Mouse (Mus musculus) left cerebral cortex, postnatal 25 days (tissue): ENCODE measurements around the gene Sync. TPM values are rescaled to one million over a fixed set of nuclear protein-coding genes. Genes with fewer than 3 reads are reported as not detected.

ENCODE experiments used
- DNase-seq, 2 experiments: peaks; one replicate each; pipeline ENCODE4 v3.0.0; 2022; ENCODE audit warnings: low spot score in 2 of 2, mixed read lengths in 1 of 2
- intact Hi-C: fragments of 180-260 bp; cut with DNase I; formaldehyde crosslinking; loops from one replicate; pipeline ENCODE4 v1.15.1; 2025
- total RNA-seq, 2 experiments: library from RNA; stranded (reverse); gene quantifications; 2 replicates each; pipeline ENCODE4 v1.2.3; 2021

The Sync gene
- total RNA-seq = 1 to 10 TPM; 1.4 to 1.6 TPM

GRCm38 (mm10) chr4:129287472-129287981, at the start of gene Sync:
TSS of gene Sync (plus strand) at chr4:129287617.
- DNase-seq = no peak
- intact Hi-C loops = no loop called here

- peak in 1 of 2 experiments; percentile 40 for DNase-seq
- intact Hi-C loops = loop anchor here (2.0 kb wide), 1 partner anchor 25 kb away; no protein-coding TSS in a partner anchor
Measured at GRCm38 (mm10) chr4:129237843-129238441, 49.5 kb upstream of the Sync start.

DNA sequence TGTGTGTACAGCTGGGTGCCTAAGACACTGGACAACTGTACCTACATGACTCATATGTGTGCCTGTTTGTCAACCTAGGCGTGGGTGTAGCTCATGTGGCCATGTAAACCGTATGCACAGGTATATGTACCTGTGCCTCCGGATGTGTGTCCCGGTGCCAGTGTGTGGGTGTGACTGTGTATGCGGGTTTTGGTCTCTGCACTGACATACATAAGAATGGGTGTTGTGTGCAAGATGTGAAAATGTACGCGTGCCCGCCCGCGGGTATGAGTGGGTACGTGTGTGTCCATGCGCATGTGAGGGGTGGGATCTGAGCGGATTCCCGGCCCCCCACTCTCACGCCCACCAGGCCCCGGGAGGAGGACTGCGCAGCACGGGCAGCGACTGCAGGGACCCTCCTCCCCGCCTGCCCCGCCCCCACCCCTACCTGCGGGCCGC, 48.8 kb upstream of the Sync start:
- peak; percentile 42 to 51 for DNase-seq
- intact Hi-C loops = loop anchor here (2.0 kb wide), 1 partner anchor 24 kb away; no protein-coding TSS in a partner anchor

DNA sequence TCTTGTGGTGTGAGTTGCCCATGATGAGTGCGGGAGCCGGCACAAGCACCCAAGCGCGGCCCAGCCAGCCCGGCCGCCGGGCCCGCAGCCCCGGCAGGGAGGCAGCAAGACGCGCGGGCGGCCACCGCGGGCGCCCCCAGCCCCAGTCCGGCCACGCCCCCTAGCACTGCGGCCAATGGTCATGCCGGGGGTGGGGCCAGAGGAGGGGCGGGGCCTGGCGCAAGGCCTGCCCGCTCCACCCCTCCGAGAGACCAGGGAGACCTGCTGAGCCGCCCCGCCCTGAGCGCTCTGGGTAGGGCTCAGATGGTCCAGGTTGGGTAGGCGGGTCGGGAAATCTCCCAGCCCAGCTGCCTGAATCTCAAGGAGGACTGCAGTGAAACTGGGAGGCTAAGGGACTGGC, 48.3 kb upstream of the Sync start:
- DNase-seq = peak; percentile 67 to 81
- intact Hi-C loops = loop anchor here (2.0 kb wide), 1 partner anchor 24 kb away; no protein-coding TSS in a partner anchor

GRCm38 (mm10) chr4:129241898-129242297, 45.5 kb upstream of the Sync start:
- intact Hi-C loops = no loop called here
- DNase-seq = no peak

DNA sequence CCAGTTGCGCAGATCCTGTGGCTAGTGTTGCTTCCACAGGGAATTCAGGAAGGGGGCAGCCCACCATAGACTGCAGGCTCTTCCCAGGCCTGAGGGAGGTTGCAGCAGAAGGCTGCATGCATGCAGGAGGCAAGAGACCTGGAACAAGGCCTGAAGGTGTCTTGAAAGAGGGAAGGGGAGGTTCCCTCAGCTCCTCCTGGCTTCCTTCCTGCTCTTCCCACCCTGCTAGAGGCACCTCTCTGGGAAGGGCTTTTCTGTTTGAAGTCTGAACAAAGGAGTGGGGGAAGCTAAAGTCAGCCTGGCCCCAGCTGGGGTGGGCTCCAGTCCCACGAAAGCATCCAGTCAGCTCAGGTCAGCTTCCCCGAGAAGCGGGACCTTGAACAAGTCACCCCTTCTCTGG, 45.1 kb upstream of the Sync start:
- intact Hi-C loops = no loop called here
- no peak for DNase-seq

GRCm38 (mm10) chr4:129242761-129243160, 44.7 kb upstream of the Sync start:
- no peak for DNase-seq
- intact Hi-C loops = no loop called here

DNA sequence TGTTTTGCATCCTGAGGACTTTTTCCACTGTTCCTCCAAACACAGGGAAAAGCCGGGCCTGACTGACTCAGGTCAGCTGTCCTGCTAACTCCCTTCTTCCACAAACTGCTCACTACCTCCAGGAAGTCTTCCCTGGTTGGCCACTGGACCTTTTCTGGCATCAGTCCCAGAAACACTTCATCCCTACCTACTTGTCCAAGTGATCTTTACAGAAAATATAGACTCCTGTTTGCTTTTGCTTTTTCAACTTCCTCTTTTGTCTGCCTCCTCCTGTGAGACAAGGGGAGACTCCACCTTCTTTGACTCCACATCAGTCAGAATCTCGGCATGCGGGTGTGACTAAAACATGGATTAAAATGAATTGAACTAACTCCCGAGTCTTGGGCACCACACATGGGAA, 42.6 kb upstream of the Sync start:
- intact Hi-C loops = no loop called here

GRCm38 (mm10) chr4:129246360-129247301, 40.8 kb upstream of the Sync start:
- intact Hi-C loops = no loop called here

More for the DNA sequence above, 42.6 kb upstream of the Sync start:
- no peak for DNase-seq

DNA sequence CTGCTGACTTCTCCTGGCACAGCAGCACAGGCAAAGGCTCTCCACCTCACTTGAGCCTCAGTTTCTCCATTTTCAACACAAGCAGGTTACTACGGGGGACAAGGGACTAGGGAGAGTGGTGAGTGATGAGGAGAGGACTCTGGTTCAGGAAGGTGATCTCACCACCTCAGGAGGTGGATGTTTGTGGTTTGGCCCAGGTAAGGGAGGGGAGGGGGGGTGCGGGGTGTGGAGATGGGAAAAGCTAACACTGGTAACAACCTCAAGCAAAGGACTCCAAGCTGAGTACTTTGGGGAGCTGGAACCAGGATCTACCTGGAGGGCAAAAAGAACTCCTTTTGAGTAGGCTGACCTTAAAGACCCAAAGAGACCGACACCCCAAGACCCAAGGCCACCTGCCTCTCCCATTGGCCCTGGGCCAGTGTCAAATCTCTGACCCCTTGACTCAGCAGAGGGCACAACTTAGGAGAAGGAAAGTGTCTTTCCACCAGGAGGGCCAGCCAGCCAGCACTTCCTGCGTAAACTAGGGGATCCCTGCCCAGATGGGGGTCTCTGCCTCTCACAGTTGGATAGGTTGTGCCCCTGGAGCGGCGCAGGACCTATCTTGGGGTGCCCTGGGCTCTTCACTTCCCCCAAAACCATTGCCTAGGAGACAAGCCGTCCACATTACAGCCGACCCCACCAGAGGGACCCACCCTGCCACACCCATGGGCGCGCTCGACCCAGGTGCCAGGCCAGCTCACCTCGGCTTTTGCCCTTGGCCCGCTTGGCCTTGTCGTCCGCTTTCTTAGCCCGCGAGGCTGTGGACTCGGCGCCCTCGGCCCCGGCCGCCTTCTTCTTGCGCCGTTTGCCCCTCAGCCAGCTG, 39.8 kb upstream of the Sync start:
- no peak for DNase-seq
- intact Hi-C loops = no loop called here

More at GRCm38 (mm10) chr4:129246360-129247301, 40.8 kb upstream of the Sync start:
- DNase-seq = no peak

DNA sequence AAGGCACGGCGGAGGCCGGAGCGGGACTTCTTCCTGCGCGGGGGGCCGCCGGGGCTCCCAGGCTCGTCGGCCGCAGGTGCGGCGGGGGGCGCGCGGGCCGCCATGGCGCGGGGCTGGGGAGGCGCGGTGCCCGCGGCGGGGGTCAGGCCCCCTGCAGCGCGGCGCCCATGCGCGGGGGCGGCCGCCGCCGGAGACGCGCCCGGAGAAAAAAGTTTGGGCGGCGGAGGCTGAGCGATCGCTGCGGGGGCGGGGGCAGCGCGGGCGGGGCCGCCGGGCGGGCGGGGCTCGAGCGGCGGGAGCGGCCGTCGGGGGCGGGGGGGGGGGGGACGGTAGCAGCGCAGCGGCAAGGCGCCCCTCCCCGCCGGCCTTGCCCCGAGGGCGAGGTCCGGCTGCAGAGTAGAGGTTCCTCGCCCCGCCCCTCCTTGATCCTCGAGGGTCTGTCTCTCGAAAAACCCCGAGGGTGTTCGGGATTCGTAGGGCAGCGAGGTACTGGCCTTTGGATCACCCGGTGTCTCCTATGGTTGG, 39.1 kb upstream of the Sync start:
- intact Hi-C loops = no loop called here
- DNase-seq = no peak

- no peak for DNase-seq
- intact Hi-C loops = no loop called here
Measured at GRCm38 (mm10) chr4:129249288-129249687, 38.1 kb upstream of the Sync start.

DNA sequence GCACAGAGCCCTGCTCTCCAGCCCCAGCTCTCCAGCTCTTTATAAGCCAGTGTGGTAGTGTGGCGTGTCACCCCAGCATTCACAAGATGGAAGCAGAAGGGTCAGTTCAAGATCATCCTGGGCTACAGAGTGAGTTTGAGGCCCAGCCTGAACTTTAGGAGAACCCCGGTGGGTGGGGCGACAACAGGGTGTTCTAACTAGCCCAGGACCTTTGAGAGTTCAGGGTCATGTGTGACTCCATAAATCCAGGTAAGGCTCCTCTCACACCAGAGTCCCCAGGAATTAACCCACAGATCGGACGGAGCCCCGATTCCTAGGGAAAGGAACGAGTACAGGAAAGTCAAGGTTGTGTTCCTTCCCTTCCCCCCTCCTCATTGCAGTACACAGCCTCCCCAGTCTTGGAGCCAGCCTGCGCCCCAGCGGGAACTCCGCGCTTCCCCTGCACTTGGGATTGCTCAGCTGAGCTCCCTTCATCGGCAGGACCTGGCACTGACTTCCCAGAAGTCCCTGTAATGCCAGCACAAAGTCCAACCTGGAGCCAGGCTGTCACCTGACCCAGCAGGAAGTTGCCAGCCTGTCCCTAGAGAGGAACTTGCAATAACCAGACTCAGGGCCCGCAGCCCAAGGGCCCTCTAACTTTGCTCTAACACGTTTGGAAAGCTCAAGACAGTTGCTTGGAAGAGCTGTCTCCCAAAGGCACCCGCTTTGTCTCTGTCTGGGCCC, 36.5 kb upstream of the Sync start:
- no peak for DNase-seq
- intact Hi-C loops = no loop called here

GRCm38 (mm10) chr4:129251482-129252125, 35.8 kb upstream of the Sync start:
- intact Hi-C loops = no loop called here
- DNase-seq = no peak

DNA sequence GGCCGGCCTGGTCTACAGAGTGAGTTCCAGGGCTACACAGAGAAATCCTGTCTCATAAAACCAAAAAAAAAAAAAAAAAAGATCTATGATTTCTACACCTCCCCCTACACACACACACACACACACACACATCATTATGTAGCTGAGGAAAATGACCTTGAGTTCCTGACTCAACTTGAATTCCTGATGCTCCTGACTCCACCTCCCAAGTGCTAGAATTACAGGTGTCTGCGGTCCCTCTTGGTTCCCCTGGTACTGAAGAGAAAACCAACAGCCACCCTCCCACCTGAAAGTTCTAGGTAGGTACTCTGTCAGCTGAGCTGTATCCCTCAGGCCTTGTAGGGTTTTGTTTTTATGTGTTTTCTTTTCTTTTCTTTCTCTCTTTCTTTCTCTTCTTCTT, 34.9 kb upstream of the Sync start:
- no peak for DNase-seq
- intact Hi-C loops = no loop called here

DNA sequence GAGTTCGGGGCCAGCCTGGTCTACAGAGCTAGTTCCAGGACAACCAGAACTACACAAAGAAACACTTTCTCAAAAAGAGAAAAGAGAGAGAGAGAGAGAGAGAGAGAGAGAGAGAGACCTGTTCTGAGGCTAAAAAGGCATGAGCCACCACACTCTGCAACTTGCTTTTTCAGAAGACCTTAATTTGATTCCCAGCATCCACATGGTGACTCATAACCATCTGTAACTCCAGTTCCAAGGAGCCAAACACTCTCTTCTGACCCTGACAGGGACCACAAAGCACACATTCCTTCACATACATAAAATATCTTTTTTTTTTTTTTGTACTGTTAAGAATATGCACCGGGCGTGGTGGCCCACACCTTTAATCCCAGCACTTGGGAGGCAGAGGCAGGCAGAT, 32.8 kb upstream of the Sync start:
- no peak for DNase-seq
- intact Hi-C loops = no loop called here

DNA sequence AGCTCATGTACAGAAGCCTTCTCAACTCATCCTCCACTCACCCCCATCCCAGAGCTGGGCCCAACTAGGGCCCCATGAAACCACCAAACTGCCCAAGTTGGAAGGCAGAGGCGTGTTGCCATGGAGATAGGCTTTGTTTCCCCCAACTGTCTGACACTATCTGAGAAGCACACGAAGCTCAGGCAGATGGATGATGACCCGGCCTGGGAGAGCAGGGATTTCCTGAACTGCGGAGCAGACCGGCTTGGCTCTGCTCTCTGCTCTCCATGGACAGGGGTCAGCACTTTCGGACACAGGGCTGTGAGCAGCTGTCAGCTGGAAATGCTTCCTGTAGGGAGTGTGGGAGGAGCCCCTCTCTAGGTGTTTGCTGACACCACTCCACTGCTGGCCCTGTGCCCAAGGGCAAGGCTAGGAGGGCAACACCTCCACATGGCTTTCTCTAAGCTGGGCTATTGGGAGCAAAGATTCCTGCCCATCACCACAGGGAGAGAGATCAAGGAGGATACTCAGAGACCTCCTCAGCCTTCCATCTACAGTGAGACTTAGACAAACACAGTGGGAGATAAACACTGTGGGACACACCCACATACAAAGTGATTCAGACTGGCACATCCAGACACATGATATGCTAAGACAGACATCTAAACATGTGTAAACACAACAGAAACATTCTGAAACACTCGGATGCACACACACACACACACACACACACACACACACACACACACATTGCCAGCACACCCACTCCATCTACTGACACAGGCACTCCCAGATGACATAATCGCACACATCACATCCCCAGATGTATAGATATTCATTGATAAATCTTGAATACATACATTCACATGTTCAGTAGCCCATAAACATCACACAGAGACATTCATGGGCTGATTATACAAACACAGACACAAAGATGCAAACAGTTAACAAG, 30.7 kb upstream of the Sync start:
- DNase-seq = peak in 1 of 2 experiments; percentile 51
- intact Hi-C loops = no loop called here
